Mouse (Mus musculus): Measurements from ENCODE around the gene Mrps34. TPM values are rescaled to one million over a fixed set of nuclear protein-coding genes. Genes with fewer than 3 reads are reported as not detected.
A peak's percentile ranks its signal among the peaks of the same experiment; 100 is the strongest.

Mrps34 gene
- polyA plus RNA-seq, 1 experiment from 2014 or later, result 110 TPM

- Histone ChIP-seq H3K4me2 (ENCODE audit: low read length) (no peak overlapping the region), H3K4me1 (replicated peaks; ENCODE audit: control insufficient read depth, insufficient read depth, low read length) (0 out of 2 replicates have a peak, but pooled peaks cover 5% of the 10 kb centered on the region), H3K9me3 (ENCODE audit: control insufficient read depth, low read length) (no peaks in the 10 kb centered on the region), H3K27me3 (replicated peaks; ENCODE audit: control insufficient read depth, insufficient read depth, low read length) (no peaks in the 10 kb centered on the region), H3K4me3 (ENCODE audit: low read depth, low read length) (no peak overlapping the region), H3K27ac (ENCODE audit: low read depth) (no peak overlapping the region), H3K9ac (ENCODE audit: low read length) (no peak overlapping the region), H3K36me3 (ENCODE audit: control insufficient read depth, insufficient read depth, low read length) (no peaks in the 10 kb centered on the region)
- ATAC-seq (replicated peaks; ENCODE audit: low FRiP score, low TSS enrichment, low read depth) (no peak), DNase-seq (ENCODE audit: low spot score) (no peak)
- 80% methylated on average over 8 of the region's 8 CpGs for WGBS
Measured at GRCm38 (mm10) chr17:24874989-24875388, 19.9 kb upstream of the Mrps34 start.

DNA sequence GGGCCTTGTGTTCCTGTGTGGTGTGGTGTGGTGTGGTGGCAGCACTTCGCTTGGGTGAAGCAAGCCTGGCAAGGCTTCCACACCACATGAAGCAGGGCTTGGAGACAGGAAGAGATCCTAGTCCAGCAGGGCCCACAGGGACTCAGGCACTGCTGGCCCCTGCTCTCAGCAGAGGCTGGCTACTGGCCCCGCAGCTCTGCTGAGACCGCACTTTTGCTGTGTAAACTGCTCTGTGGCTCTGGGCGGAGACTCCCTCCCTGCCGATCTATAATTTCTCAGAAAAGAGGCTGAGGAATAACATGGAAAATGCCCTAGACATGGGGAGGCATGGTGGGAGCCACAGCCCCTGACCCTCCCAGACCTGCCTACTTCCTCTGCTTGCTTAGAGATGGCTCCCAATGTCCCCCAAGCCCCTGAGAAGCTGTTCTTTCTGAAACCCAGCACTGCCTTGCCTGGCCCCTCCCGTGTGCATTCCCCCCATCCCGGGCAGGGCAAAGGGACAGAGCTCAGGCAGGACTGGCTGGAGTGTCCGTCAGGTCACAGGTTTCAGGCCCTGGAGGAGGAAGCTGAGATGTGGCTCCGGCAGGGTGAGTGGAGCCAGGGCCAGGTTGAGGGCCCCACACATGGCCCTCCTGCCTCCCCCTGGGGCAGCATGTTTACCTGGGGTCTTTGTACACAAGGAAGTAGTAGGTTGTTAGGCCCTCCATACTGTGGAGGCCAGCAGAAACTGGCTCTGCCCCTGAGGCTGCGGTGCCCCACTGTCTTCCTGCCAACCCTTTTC, 17.4 kb upstream of the Mrps34 start:
- Histone ChIP-seq H3K9me3 (ENCODE audit: control insufficient read depth, low read length) (no peaks in the 10 kb centered on the region), H3K4me2 (ENCODE audit: low read length) (no peak overlapping the region), H3K9ac (ENCODE audit: low read length) (0 out of 2 replicates have a peak overlapping the region, but pooled peaks have one; percentile 22), H3K27ac (ENCODE audit: low read depth) (no peak overlapping the region), H3K36me3 (ENCODE audit: control insufficient read depth, insufficient read depth, low read length) (peaks cover 5% of the 10 kb centered on the region), H3K27me3 (replicated peaks; ENCODE audit: control insufficient read depth, insufficient read depth, low read length) (no peaks in the 10 kb centered on the region), H3K4me1 (replicated peaks; ENCODE audit: control insufficient read depth, insufficient read depth, low read length) (0 out of 2 replicates have a peak, but pooled peaks cover 5% of the 10 kb centered on the region), H3K4me3 (ENCODE audit: low read depth, low read length) (no peak overlapping the region)
- DNase-seq (ENCODE audit: low spot score) (no peak), ATAC-seq (replicated peaks; ENCODE audit: low FRiP score, low TSS enrichment, low read depth) (no peak)
- WGBS, result 41% methylated on average over 10 of the region's 10 CpGs

GRCm38 (mm10) chr17:24878117-24878397, 16.9 kb upstream of the Mrps34 start:
- Histone ChIP-seq H3K9ac (ENCODE audit: low read length) (no peak overlapping the region), H3K27me3 (replicated peaks; ENCODE audit: control insufficient read depth, insufficient read depth, low read length) (no peaks in the 10 kb centered on the region), H3K27ac (ENCODE audit: low read depth) (no peak overlapping the region), H3K4me3 (ENCODE audit: low read depth, low read length) (no peak overlapping the region), H3K36me3 (ENCODE audit: control insufficient read depth, insufficient read depth, low read length) (peaks cover 10% of the 10 kb centered on the region), H3K9me3 (ENCODE audit: control insufficient read depth, low read length) (no peaks in the 10 kb centered on the region), H3K4me1 (replicated peaks; ENCODE audit: control insufficient read depth, insufficient read depth, low read length) (0 out of 2 replicates have a peak, but pooled peaks cover 5% of the 10 kb centered on the region), H3K4me2 (ENCODE audit: low read length) (no peak overlapping the region)
- DNase-seq (ENCODE audit: low spot score), result no peak
- 0 out of 2 replicates have a peak, but pooled peaks have one; percentile 37 for ATAC-seq (replicated peaks; ENCODE audit: low FRiP score, low TSS enrichment, low read depth)
- whole genome bisulfite sequencing, result 24% methylated on average over 5 of the region's 5 CpGs

DNA sequence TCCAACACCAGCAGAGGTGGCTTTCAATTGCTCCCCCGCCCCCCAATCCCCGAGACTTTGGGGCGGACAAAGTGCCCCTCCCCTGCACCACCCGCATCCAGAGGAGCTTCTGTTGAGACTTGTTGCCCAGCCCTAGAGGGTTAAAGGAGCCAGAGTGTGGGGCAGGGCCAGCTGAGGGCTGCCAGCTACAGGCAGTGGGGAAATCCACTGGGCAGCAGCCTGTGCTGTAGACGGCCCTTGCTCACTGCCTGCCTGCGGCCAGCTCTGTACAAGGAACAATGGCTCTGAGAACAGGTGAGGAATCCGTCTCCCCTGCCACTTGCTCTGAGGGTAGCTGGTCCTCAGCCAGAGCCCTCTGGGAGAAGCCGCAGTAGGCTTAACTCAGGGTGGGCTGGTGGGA, 16.4 kb upstream of the Mrps34 start:
- H3K4me2 ChIP-seq (ENCODE audit: low read length), result no peak overlapping the region

GRCm38 (mm10) chr17:24881738-24882440, 13.0 kb upstream of the Mrps34 start:
- H3K36me3 ChIP-seq (ENCODE audit: control insufficient read depth, insufficient read depth, low read length), result peaks cover 21% of the 10 kb centered on the region
- no peak for DNase-seq (ENCODE audit: low spot score)
- H3K27me3 ChIP-seq (replicated peaks; ENCODE audit: control insufficient read depth, insufficient read depth, low read length), result no peaks in the 10 kb centered on the region
- no peak for ATAC-seq (replicated peaks; ENCODE audit: low FRiP score, low TSS enrichment, low read depth)
- no peaks in the 10 kb centered on the region for H3K9me3 ChIP-seq (ENCODE audit: control insufficient read depth, low read length)
- 44% methylated on average over 7 of the region's 7 CpGs for WGBS
- no peak overlapping the region for H3K4me3 ChIP-seq (ENCODE audit: low read depth, low read length)
- H3K4me2 ChIP-seq (ENCODE audit: low read length), result no peak overlapping the region
- H3K9ac ChIP-seq (ENCODE audit: low read length), result no peak overlapping the region
- peaks cover 12% of the 10 kb centered on the region for H3K4me1 ChIP-seq (replicated peaks; ENCODE audit: control insufficient read depth, insufficient read depth, low read length)
- no peak overlapping the region for H3K27ac ChIP-seq (ENCODE audit: low read depth)

More for the DNA sequence above, 16.4 kb upstream of the Mrps34 start:
- ATAC-seq (replicated peaks; ENCODE audit: low FRiP score, low TSS enrichment, low read depth) (no peak), DNase-seq (ENCODE audit: low spot score) (no peak)
- Histone ChIP-seq H3K9me3 (ENCODE audit: control insufficient read depth, low read length) (no peaks in the 10 kb centered on the region), H3K4me1 (replicated peaks; ENCODE audit: control insufficient read depth, insufficient read depth, low read length) (0 out of 2 replicates have a peak, but pooled peaks cover 5% of the 10 kb centered on the region), H3K27me3 (replicated peaks; ENCODE audit: control insufficient read depth, insufficient read depth, low read length) (no peaks in the 10 kb centered on the region), H3K4me3 (ENCODE audit: low read depth, low read length) (no peak overlapping the region), H3K36me3 (ENCODE audit: control insufficient read depth, insufficient read depth, low read length) (peaks cover 15% of the 10 kb centered on the region), H3K9ac (ENCODE audit: low read length) (no peak overlapping the region), H3K27ac (ENCODE audit: low read depth) (no peak overlapping the region)
- 74% methylated on average over 8 of the region's 8 CpGs for WGBS

DNA sequence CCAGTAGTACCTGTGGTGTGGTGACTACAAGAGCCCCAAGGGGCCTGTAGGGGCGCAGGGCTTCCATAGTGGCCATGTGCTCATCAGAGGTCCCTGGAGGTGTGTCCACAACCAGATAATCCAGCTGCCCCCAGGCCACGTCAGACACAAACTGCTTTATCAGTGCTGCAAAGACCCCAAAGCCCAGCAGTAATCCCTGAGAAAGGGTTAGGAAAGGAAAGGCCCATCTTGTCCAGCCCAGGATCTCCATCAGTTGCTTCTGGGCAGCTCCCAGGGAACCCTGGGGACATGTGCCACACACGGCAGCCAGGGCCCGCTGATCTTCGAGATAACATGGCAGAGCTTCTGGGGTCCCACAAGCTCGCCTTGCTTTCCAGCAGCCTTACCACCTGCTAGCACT, 10.5 kb upstream of the Mrps34 start:
- Histone ChIP-seq H3K4me1 (replicated peaks; ENCODE audit: control insufficient read depth, insufficient read depth, low read length) (peaks cover 16% of the 10 kb centered on the region), H3K9me3 (ENCODE audit: control insufficient read depth, low read length) (no peaks in the 10 kb centered on the region), H3K4me2 (ENCODE audit: low read length) (no peak overlapping the region), H3K36me3 (ENCODE audit: control insufficient read depth, insufficient read depth, low read length) (peaks cover 28% of the 10 kb centered on the region), H3K27ac (ENCODE audit: low read depth) (no peak overlapping the region), H3K27me3 (replicated peaks; ENCODE audit: control insufficient read depth, insufficient read depth, low read length) (no peaks in the 10 kb centered on the region), H3K4me3 (ENCODE audit: low read depth, low read length) (no peak overlapping the region), H3K9ac (ENCODE audit: low read length) (no peak overlapping the region)
- WGBS, result 79% methylated on average over 6 of the region's 6 CpGs
- ATAC-seq (replicated peaks; ENCODE audit: low FRiP score, low TSS enrichment, low read depth) (no peak), DNase-seq (ENCODE audit: low spot score) (no peak)

DNA sequence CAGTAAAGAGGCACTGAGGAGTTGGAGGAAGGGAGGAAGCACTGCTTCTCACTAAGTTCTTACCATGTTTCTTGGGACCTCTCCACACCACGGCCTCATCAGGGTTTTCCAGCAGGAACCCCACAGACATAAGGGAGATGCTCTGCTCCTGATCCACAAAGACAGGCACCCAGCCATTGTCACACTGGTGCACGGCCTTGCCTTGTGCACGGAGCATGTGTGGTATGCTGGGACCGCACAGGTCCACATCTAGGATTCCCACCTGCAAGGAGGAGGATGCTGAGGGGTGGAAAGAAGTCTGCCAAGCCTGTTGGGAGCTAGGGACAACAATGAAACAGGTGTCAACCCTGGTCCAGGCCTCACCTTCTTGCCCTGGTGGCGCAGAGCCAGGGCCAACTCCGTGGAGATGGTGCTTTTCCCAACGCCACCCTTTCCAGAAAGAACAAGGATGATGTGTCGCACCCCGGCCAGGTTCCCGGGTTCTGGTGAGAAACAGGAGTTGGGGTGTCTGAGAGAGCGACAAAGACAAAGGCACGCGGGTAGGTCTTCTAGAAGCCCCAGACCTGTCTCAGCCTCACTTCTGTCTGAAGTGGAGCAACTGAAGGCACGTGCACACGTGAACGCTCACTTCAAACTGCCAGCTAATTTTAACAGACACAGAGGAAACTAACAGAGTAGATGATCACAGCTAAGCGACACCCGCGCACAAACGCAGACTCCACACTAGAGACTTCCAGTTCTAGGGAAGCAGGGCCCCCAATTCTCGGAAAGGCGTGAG, 9.4 kb upstream of the Mrps34 start:
- H3K4me1 ChIP-seq (replicated peaks; ENCODE audit: control insufficient read depth, insufficient read depth, low read length), result peaks cover 16% of the 10 kb centered on the region
- no peak overlapping the region for H3K27ac ChIP-seq (ENCODE audit: low read depth)
- ATAC-seq (replicated peaks; ENCODE audit: low FRiP score, low TSS enrichment, low read depth) (no peak), DNase-seq (ENCODE audit: low spot score) (no peak)
- 25% methylated on average over 22 of the region's 22 CpGs for WGBS
- peak overlapping the region; percentile 92 for H3K4me3 ChIP-seq (ENCODE audit: low read depth, low read length)
- no peaks in the 10 kb centered on the region for H3K27me3 ChIP-seq (replicated peaks; ENCODE audit: control insufficient read depth, insufficient read depth, low read length)
- peak overlapping the region; percentile 91 for H3K4me2 ChIP-seq (ENCODE audit: low read length)
- H3K36me3 ChIP-seq (ENCODE audit: control insufficient read depth, insufficient read depth, low read length), result peaks cover 39% of the 10 kb centered on the region
- no peaks in the 10 kb centered on the region for H3K9me3 ChIP-seq (ENCODE audit: control insufficient read depth, low read length)
- peak overlapping the region; percentile 71 for H3K9ac ChIP-seq (ENCODE audit: low read length)

DNA sequence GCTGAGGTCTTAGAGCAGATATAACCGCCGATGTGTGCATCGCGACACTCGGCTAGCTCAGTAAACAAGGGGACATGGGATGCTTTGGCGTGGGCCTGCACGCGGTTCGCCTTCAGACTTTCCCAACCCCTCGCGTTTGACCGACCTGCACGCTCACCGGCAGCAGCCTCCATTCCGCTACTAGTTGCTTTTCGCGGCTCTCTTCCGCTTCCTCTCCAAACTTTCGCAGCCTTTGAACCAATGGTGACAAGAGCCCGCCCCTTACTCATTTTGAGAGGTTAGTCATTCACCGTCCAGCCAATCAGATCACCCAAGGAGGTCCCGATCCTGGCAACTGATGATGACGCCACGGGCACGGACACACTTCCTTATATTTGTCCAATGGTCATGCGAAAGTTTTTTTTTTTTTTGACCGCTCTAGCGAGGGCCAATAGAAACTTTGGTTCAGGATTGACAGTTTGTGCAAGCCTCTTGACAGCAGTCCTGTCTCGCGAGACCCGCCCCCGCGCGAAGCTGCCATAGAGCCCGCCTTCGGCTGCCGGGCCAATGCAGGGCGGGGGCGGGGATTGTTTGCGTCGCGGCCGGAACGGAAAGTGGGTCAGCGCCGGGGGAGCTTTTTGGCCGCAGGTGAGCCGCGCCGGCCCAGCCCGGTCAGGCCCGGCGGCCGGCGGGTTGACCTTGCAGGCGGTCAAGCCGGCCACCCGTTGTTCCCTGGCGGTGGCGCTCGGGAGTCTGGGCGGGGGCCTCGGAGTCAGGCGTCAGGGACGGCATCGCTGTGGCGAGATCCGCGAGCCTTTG, 8.6 kb upstream of the Mrps34 start, which contains the start of the genes Nubp2 and Spsb3:
Nubp2 (minus strand) TSS at position 216 of the 798 bp plus-strand sequence.
Spsb3 (plus strand) TSS at position 510 of the 798 bp plus-strand sequence.
- Histone ChIP-seq H3K9ac (ENCODE audit: low read length) (peak within 1 kb of the TSS; percentile 71), H3K4me1 (replicated peaks; ENCODE audit: control insufficient read depth, insufficient read depth, low read length) (peaks cover 16% of the 10 kb centered on the region), H3K4me3 (ENCODE audit: low read depth, low read length) (peak within 1 kb of the TSS; percentile 92), H3K27ac (ENCODE audit: low read depth) (peak within 1 kb of the TSS; percentile 38; the same call in 1 of the 2 replicates), H3K27me3 (replicated peaks; ENCODE audit: control insufficient read depth, insufficient read depth, low read length) (no peaks in the 10 kb centered on the region), H3K36me3 (ENCODE audit: control insufficient read depth, insufficient read depth, low read length) (peaks cover 47% of the 10 kb centered on the region), H3K4me2 (ENCODE audit: low read length) (peak within 1 kb of the TSS; percentile 91), H3K9me3 (ENCODE audit: control insufficient read depth, low read length) (no peaks in the 10 kb centered on the region)
- DNase-seq (ENCODE audit: low spot score), result peak; percentile 96
- ATAC-seq (replicated peaks; ENCODE audit: low FRiP score, low TSS enrichment, low read depth), result peak; percentile 93
- under 1% methylated on average over 69 of the region's 69 CpGs for WGBS

All from intestine, embryonic 14.5 days (tissue).